Mouse (Mus musculus) adrenal gland, postnatal 25 days (tissue): Measurements from ENCODE around the gene Gnb3. TPM values are rescaled to one million over a fixed set of nuclear protein-coding genes. Genes with fewer than 3 reads are reported as not detected.

ENCODE experiments used
- DNase-seq: peaks from one replicate; pipeline ENCODE4 v3.0.0; 2021; ENCODE audit warnings: mixed read lengths
- long read RNA-seq: library from polyadenylated mRNA; stranded (forward); transcript quantifications from one replicate; pipeline ENCODE4 v2.0.0, GENCODE M21; 2021
- total RNA-seq: library from RNA; stranded (reverse); gene quantifications from 2 replicates; pipeline ENCODE4 v1.2.3, GENCODE M21; 2021

Gnb3 gene
- total RNA-seq, result 5.5 and 14.0 TPM in 2 replicates
- long read RNA-seq, transcript Gnb3-202 (9 exons, 1,779 nt), result minor isoform, 10 of 31 reads
- long read RNA-seq, transcript Gnb3-201 (10 exons, 1,846 nt), result major isoform, 15 of 31 reads
- long read RNA-seq, partial matches to known transcripts, result 1 of 31 reads
- long read RNA-seq, other reads (novel, unspliced or antisense), result 5 of 31 reads

DNA sequence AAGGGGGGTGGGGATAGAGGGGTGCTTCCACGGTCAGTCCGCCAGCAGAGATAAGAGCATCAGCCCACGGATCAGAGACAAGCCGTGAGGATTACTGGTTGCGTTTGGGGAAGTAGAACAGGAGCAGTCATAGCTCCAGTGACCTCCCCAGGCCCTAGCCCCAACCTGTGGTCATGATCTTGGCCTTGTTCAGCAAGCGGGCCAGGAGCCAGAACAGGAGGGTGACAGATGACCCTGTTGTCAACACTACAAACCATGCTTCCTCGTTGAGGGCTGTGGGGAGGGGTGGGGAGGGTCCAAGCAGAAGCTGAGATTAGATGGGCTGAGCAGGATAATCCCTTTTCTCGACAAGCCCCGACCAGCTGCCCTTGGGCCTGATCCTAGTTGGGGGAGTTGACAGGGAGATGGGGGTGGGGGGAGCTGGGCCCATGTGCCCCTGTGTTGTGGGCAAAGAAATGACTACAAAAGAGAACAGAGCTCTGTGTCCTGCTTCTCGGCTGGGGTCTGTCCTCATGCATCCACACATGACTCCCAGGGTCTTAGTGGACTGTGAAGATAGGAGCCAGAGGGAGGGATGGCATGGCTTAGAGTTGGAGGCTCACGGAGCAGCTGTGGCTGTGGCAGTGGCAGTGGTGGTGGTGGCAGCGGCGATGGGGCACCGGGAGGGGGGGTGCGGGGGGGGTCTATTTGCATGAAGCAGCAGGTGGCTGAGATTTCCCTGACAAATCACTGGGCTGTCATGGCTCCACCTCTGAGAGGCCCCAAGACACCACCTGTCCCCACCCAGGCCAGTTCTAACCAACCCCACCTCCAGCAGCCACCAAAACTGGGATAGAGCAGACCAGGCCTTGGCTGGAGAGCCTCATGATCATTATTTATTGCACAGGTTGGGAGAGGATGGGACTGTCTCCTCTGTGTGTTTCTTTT, at the start of gene Gnb3:
Gene Gnb3, minus strand, starts transcription at position 35 of the 927 bp plus-strand sequence.
- DNase-seq, result no peak

DNA sequence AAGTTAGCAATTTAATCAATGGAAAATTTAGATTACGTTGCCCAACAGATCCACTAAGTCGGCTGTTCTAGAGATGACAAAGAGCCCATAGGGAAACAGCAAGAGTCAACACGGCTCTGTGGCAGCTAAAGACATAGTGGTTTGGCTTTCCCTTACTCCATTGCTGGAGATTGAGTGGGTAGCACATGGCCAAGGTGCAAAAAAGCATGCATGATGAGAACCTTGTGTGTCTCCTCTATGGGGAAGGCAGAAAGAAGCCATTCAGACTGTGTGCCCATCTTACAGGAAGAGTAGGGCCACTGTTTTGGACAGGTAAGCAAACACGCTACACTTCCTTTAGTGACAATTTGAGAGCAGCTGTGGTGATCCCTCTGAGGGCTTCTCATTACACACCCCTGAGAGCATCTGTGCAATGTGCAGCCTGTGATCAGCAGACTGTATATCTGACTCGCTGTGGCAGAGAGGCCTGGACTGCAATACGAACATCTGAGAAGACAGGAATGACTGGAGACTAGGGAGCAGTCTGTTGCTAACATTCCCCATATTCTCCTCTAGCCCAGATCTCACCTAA, 48.6 kb upstream of the Gnb3 start:
- DNase-seq, result no peak

DNA sequence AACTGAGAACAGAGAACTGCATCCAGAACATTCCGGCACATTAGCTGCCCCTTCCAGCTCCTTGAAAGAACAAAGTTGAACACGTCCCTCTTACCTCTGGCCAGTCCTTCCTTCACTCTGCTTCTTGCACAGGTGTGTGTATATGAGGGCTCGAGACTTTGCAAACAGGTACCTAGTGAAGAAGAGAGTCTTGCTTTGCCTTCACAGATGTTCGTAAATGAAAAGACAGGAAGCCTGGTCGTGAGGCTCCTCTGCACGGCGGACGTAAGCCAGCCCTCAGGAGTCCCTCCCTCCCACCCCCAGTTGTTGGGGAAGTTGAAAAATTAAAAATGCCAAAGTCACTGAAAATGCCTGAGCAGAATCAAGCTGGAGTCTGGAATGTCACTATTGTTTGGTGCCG, 47.9 kb upstream of the Gnb3 start, which contains the start of gene Cd4:
Gene Cd4, minus strand, starts transcription at position 236 of the 400 bp plus-strand sequence.
- DNase-seq, result no peak

DNA sequence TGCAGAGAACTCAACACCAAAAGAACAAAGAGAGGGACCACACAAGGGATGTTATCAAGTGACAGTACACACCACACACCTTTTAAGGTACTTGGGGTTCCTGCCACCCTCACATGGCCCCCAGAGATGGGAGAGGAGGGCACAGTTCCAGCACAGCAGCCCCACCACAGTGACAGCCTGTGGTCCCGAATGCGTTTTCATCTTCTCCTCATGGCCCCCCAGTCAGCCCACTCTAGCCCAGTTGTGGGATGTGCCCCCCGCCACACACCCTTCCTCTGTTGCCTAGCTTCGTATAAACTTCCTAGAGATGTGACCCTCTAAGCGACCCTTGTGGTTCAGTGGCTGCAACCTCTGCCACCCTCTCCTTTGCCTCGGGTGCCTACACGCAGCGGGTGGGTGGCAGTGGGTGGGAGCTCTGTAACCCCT, 45.9 kb upstream of the Gnb3 start:
- DNase-seq, result no peak

- no peak for DNase-seq
Measured at GRCm38 (mm10) chr6:124884714-124885500, 44.8 kb upstream of the Gnb3 start.

DNA sequence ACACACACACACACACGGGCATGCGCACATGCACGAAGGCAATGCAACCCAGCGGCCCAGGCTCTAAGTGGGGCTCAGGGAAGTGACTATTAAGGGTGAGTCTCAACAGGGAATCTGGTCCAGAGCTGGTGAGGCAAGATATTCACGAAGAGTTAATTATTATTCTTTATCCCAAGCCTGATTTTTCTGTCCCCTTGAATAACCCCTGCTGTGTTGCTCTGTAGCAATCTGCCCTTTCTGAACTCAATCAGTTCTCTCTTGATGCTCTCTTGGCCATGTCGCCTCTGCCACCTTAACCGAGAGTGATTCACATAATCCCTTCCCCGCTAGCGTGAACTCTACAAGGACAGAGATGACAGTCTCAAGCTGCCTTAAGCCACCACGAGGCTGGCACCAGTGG, 43.3 kb upstream of the Gnb3 start:
- DNase-seq, result no peak

GRCm38 (mm10) chr6:124881821-124882220, 41.7 kb upstream of the Gnb3 start:
- DNase-seq, result no peak

DNA sequence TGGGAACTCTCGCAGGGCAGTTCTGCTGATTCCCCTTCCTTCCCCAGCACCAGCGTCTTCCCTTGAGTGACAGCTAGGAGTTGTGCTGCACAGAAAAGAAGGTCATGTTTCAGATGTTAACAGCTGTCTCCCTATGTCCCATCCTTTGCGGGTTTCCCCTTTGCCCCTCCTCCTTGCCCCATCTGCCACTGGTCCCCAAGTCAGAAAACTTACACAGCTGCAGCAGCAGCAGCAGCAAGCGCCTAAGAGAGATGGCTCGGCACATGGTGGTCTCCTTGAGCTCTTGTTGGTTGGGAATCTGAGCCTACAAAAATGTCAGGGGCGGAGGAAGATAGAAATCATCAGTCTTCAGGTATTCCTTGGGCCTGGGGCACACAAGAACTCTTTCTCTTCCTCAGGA, 39.3 kb upstream of the Gnb3 start:
- no peak for DNase-seq

- no peak for DNase-seq
Measured at GRCm38 (mm10) chr6:124874348-124874747, 34.3 kb upstream of the Gnb3 start.

GRCm38 (mm10) chr6:124866560-124866959, 26.5 kb upstream of the Gnb3 start:
- no peak for DNase-seq

DNA sequence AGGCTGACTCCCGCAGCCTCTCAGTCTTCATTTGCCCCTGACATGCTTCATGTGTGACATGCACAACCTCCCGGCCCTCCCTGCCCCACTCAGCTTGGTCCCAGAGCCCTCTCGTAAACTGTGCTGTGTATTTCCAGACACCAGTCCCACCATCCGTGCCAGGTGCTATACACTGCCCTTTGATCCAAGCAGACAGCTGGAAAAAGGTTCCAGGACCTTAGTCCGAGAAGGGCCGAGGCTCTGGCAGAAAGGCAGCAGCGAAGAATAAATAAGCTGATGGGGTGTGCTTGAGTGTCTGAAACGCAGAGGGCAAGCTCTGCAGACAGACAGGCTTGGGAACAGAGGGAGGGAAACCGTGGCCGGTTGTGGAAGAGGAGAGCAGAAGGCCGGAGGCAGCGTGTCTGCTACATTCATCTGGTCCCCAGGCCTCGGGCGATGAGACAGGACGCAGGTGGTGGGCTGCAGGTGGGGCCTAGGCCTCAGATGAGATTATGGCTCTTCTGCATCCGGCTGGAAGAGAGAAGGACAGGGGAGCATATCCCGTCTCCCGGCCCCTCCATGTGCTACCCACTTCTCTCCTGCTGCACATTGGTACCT, 25.8 kb upstream of the Gnb3 start:
- DNase-seq, result no peak

DNA sequence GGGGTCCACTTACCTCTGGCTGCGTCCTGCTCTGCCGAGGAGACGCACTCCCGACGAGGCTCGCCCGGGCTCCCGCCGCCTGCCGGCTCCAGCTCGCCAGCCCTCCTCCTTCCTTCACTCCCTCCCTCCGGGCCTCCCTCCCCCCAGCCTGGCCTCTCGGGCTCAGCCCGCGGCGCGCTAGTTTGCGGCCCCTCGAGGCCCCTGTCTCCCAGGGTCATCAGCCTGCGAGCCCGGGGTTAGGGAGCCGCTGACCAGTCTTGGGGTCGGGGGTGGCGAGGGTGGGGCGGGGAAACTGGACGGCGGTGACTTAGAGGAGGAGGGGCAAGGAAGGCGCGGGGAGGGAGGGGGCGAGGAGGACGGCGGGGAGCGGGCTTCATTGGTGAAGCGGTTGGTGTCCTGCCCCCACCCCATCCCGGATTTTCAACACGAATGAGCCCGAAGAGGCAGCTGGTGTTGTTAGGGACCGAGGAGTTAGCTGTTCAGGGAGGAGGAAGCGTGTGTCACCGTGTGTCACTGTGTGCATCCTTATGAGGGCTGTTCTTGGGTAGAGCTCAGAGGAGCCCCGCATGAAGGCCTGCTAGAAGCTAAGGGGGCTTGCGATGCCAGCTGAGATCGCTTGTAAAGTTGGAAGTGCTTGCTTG, 23.7 kb upstream of the Gnb3 start, which contains the start of gene Gpr162:
Gene Gpr162, minus strand, starts transcription at position 326 of the 641 bp plus-strand sequence.
- peak; percentile 64 for DNase-seq

GRCm38 (mm10) chr6:124863125-124863657, 23.1 kb upstream of the Gnb3 start:
- no peak for DNase-seq

DNA sequence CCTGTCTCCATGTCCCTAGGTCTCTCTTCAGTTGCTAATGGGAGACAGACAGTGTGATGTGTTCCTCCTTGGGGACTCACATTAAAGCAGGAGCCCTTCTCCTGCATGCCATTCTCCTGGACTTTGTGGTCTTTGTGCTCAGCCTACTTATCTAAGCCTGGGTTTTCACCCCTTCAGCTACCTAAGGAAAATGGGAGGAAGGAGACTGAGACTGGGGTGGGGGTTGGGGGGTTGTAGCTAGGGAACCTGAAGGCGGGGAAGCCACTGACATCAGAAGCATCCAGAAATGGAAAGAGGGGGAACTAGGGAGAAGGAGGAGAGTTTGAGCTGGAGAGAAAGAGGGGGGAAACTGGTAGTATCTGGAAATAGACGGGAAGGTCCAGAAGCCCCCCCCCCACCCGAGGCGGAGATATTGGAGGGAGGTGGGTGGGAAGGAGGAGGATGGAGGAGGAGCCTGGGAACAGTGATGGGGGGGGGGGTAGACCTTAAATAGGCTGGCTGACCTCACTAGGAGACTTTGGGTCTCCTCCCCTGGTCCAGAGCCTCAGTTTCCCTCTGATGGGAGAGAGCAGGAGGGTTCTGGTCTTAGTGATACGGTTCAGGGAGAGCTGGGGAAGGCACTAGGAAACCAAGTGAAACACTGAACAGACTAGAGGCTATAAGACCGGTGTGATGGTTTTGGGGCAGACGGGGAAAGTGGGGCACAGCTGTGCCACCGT, 22.5 kb upstream of the Gnb3 start:
- DNase-seq, result no peak

- DNase-seq, result no peak
Measured at GRCm38 (mm10) chr6:124861802-124862201, 21.7 kb upstream of the Gnb3 start.

- DNase-seq, result no peak
Measured at GRCm38 (mm10) chr6:124861266-124861665, 21.2 kb upstream of the Gnb3 start.

DNA sequence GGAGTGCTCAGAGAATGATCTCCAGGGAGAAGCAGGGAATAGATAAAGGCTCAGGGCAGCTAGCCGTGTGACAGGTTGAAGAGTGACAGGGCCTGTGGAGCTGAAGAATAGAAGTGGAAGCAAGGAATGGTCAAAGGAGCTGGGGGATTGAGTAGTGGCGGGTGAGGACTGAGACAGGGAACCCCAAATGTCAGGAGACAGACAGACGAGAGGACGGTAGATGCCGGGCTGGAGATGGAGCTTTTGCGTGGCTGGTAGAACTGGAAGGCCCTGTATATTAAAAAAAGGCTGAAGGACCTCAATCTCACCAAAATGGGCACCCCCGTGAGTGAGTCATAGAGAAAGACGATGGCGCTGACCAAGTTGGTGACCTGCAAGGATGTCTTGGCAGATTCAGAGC, 20.4 kb upstream of the Gnb3 start:
- DNase-seq, result no peak

DNA sequence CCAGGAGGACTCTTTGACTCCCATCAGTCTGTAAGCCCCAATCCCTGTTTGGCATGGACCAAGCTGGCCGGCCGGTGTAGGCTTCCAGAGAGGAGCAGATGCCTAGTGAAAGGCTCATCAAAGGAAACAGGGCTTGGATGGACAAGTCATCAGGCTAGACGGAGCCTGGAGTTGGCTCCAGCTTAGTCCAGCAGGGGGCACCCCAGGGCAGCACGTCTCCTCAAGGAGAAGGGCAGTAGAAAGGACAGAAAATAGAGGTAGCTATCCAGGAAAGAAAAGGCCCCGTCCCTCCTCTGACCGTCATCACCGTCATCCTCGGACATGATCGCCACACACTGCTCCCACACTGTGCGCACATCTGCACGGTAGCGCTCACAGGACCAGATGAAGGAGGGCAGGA, 19.6 kb upstream of the Gnb3 start:
- peak; percentile 90 for DNase-seq

GRCm38 (mm10) chr6:124858561-124859318, 18.7 kb upstream of the Gnb3 start:
- no peak for DNase-seq
